Mouse (Mus musculus) hindbrain, embryonic 10.5 days (tissue): ENCODE data around the gene Gm10377. TPM values are rescaled to one million over a fixed set of nuclear protein-coding genes. Genes with fewer than 3 reads are reported as not detected.
"Not testable (repeated sequence)": the region's sequence is repeated elsewhere in the genome, so short reads cannot be mapped to it uniquely, and the experiment has no call there.

Source experiments
- DNase-seq: peaks from one replicate; pipeline ENCODE4 v3.0.0-alpha.2; 2017; ENCODE audit warnings: low spot score
- H3K27ac ChIP-seq: fragments of 300-500 bp; sonication (generic); 2 replicates; pipeline ENCODE4 v1.5.1; 2016; ENCODE audit warnings: mild to moderate bottlenecking, moderate library complexity
- H3K27me3 ChIP-seq: fragments of 300-500 bp; sonication (generic); 2 replicates; pipeline ENCODE4 v1.6.1; 2016; ENCODE audit warnings: mild to moderate bottlenecking; ENCODE audit not compliant: poor library complexity, insufficient read depth, severe bottlenecking
- H3K36me3 ChIP-seq: fragments of 300-500 bp; sonication (generic); 2 replicates; pipeline ENCODE4 v1.6.1; 2016; ENCODE audit warnings: mild to moderate bottlenecking, moderate library complexity
- H3K4me1 ChIP-seq: fragments of 300-500 bp; sonication (generic); replicated peaks from 2 replicates; pipeline ENCODE4 v1.6.1; 2016; ENCODE audit warnings: mild to moderate bottlenecking
- H3K4me3 ChIP-seq: fragments of 300-500 bp; sonication (generic); 2 replicates; pipeline ENCODE4 v1.5.1; 2016; ENCODE audit warnings: mild to moderate bottlenecking, moderate library complexity
- H3K9me3 ChIP-seq: fragments of 300-500 bp; sonication (generic); 2 replicates; pipeline ENCODE4 v1.6.1; 2016; ENCODE audit warnings: mild to moderate bottlenecking, moderate library complexity
- WGBS: fragments of 180-500 bp; shearing (Covaris S2); methylation state at CpG from one replicate; pipeline ENCODE4 v1.1.7; 2016; 5-methylcytosine and 5-hydroxymethylcytosine counted together
- polyA plus RNA-seq: library from polyadenylated mRNA; unstranded; fragments of >200 nt; fragmentation: Nextera tagmentation; extraction: Ambion mirVana; gene quantifications from 2 replicates; pipeline ENCODE4 v1.2.1, GENCODE M21; 2016

Gm10377 gene
- polyA plus RNA-seq = not detected in 2 replicates

DNA sequence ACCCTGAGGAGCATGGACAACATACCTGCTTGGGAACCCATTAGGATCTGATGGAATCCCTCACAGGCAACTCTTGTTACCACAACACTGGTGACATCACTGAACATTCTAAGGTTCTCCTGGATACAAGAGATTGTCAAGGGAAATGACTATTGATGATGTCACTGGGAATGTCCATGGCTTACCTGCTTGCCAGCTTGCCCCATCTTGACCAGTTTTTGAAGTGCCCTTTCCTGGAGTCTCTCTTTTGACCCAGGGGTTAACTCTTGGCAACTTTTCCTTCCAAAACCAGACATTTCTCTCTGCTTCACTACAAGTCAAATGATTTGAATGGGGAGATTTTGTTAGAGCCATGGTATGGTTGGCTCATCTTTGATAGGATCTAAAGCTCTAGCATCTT, at the start of gene Gm10377:
Gm10377 (minus strand) TSS at position 101 of the 400 bp plus-strand sequence.
- not testable (repeated sequence) for H3K36me3 ChIP-seq, DNase-seq, H3K27ac ChIP-seq, H3K4me3 ChIP-seq, H3K4me1 ChIP-seq, H3K9me3 ChIP-seq, H3K27me3 ChIP-seq

DNA sequence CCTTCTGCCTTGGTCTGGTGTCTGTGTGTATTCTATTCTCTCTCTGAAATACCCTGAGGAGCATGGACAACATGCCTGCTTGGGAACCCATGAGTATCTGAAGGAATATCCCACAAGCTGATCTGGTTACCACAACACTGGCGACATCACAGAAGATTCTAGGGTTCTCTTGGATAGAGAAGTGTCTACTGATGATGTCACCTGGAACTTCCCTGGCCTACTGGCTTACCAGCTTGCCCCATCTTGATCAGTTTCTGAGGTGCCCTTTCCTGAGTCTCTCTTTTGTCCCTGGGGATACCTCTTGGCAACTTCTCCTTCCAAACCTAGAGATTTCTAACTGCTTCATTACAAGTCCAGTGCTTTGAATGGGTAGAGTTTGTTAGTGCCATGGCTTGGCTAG, 29.1 kb downstream of the Gm10377 start, which contains the start of gene Gm3015:
Gm3015 (minus strand) TSS at position 101 of the 400 bp plus-strand sequence.
- not testable (repeated sequence) for H3K27me3 ChIP-seq, H3K36me3 ChIP-seq, H3K4me3 ChIP-seq, H3K27ac ChIP-seq, H3K4me1 ChIP-seq, H3K9me3 ChIP-seq, DNase-seq
- 100% methylated on average over 1 of the region's 1 CpGs for WGBS

Other genes with a start within 250 kb of the Gm10377 start
- gene Gm17124, start 198.1 kb downstream of the Gm10377 start, polyA plus RNA-seq = not detected in 2 replicates
- gene Gm3633, start 156.1 kb downstream of the Gm10377 start, polyA plus RNA-seq = not detected in 2 replicates
- gene Gm10378, start 142.0 kb downstream of the Gm10377 start, polyA plus RNA-seq = not detected in 2 replicates
- gene Gm3015, start 29.2 kb downstream of the Gm10377 start, polyA plus RNA-seq = not detected in 2 replicates
- not detected in 2 replicates for gene Gm21977, start 55.5 kb upstream of the Gm10377 start, polyA plus RNA-seq
- gene Gm8082, start 195.6 kb upstream of the Gm10377 start, polyA plus RNA-seq = not detected in 2 replicates
- not detected in 2 replicates for gene Gm10376, start 217.6 kb upstream of the Gm10377 start, polyA plus RNA-seq